Mouse (Mus musculus) intestine, embryonic 16.5 days (tissue): Measurements from ENCODE around the gene Lmbr1l. TPM values are rescaled to one million over a fixed set of nuclear protein-coding genes. Genes with fewer than 3 reads are reported as not detected.
"Not testable (repeated sequence)": the region's sequence is repeated elsewhere in the genome, so short reads cannot be mapped to it uniquely, and the experiment has no call there.

Experiments
- ATAC-seq: fragments of 200-750 bp; cut with Nextera tagmentation; 2 replicates; pipeline ENCODE4 v1.8.0; 2017; ENCODE audit warnings: moderate TSS enrichment, moderate library complexity
- H3K27ac ChIP-seq: fragments of 300-500 bp; sonication (generic); 2 replicates; pipeline ENCODE4 v1.5.1; 2014; ENCODE audit warnings: mild to moderate bottlenecking, low read length
- H3K27me3 ChIP-seq: fragments of 300-500 bp; sonication (generic); replicated peaks from 2 replicates; pipeline ENCODE4 v1.6.1; 2014; ENCODE audit warnings: low read length, control low read depth, mixed read lengths; ENCODE audit not compliant: control insufficient read depth, insufficient read depth
- H3K36me3 ChIP-seq: fragments of 300-500 bp; sonication (generic); 2 replicates; pipeline ENCODE4 v1.6.1; 2014; ENCODE audit warnings: low read length, control low read depth; ENCODE audit not compliant: control insufficient read depth, insufficient read depth
- H3K4me1 ChIP-seq: fragments of 300-500 bp; sonication (generic); 2 replicates; pipeline ENCODE4 v1.6.1; 2014; ENCODE audit warnings: low read length, control low read depth, mixed read lengths; ENCODE audit not compliant: control insufficient read depth, insufficient read depth
- H3K4me2 ChIP-seq: fragments of 300-500 bp; sonication (generic); 2 replicates; pipeline ENCODE4 v1.6.1; 2014; ENCODE audit warnings: low read depth, low read length, control low read depth
- H3K4me3 ChIP-seq: fragments of 300-500 bp; sonication (generic); 2 replicates; pipeline ENCODE4 v1.5.1; 2014; ENCODE audit warnings: mild to moderate bottlenecking, low read length
- H3K9ac ChIP-seq: fragments of 300-500 bp; sonication (generic); 2 replicates; pipeline ENCODE4 v1.6.1; 2014; ENCODE audit warnings: low read depth, low read length
- H3K9me3 ChIP-seq: fragments of 300-500 bp; sonication (generic); 2 replicates; pipeline ENCODE4 v1.6.1; 2016; ENCODE audit warnings: low read length, control low read depth; ENCODE audit not compliant: control insufficient read depth
- WGBS: fragments of 180-500 bp; shearing (Covaris S2); extraction: QIAGEN DNeasy Blood & Tissue Kit; methylation state at CpG from one replicate; pipeline ENCODE4 v1.1.7; 2014; 5-methylcytosine and 5-hydroxymethylcytosine counted together
- polyA plus RNA-seq: library from polyadenylated mRNA; unstranded; fragments of >200 nt; fragmentation: Nextera tagmentation; extraction: Ambion mirVana; gene quantifications from 2 replicates; pipeline ENCODE4 v1.2.1, GENCODE M21; 2015

Lmbr1l gene
- polyA plus RNA-seq, 1 experiment from 2014 or later: 20.4 TPM

DNA sequence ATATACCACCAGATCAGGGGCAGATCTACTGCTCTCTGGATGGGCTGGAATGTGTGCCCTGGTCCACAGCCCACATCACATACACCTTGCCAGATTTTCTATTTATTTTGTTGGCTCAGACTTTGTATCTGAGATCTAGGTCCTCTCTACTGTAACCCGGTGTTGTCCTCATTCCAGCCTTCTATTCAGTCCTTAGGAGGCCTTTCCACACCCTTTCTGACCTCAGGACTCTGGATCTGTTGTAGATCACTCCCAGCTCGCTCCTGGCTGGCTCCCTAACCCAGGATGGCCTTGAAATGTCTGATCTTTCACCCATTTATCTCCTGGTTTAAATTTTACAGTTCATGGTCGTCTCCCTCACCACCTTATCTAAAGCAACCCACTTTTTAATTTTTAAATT is 6.7 kb upstream of the Lmbr1l start:
- WGBS: 56% methylated on average over 3 of the region's 3 CpGs
- ATAC-seq: peak; percentile 54
- H3K4me1 ChIP-seq: peaks cover 7% of the 10 kb centered on the region
- 0 out of 2 replicates have a peak overlapping the region, but pooled peaks have one; percentile 19 for H3K27ac ChIP-seq
- H3K36me3 ChIP-seq: no peaks in the 10 kb centered on the region
- no peaks in the 10 kb centered on the region for H3K27me3 ChIP-seq
- no peak overlapping the region for H3K4me2 ChIP-seq
- H3K4me3 ChIP-seq: no peak overlapping the region
- no peak overlapping the region for H3K9ac ChIP-seq
- H3K9me3 ChIP-seq: 0 out of 2 replicates have a peak, but pooled peaks cover 5% of the 10 kb centered on the region

DNA sequence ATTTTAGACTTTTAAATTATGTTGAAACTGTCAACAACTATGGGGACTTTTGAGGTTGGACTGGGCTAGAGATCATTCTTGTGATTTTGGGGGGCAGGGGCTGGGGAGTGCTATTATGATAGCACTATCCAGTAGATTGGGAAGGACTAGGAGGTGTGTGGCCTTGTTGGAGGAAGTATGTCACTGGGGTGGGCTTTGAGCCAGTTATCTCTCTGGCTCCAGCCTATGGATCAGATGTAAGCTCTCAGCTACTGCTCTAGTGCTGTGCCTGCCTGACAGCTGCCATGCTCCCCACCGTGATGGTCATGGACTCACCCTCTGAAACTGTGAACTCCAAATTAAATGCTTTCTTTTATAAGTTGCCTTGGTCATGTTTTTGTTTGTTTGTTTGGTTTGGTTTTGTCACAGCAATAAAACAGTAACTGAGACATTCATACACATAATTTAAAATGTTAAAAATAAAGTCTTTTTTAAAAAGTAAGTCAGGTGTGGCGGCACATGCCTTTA is 5.1 kb upstream of the Lmbr1l start:
- WGBS: 82% methylated on average over 2 of the region's 2 CpGs
- Histone ChIP-seq H3K27me3 (no peaks in the 10 kb centered on the region), H3K4me2 (peak overlapping the region; percentile 27; the same call in 1 of the 2 replicates), H3K4me1 (peaks cover 9% of the 10 kb centered on the region; the same call in 1 of the 2 replicates), H3K4me3 (no peak overlapping the region), H3K36me3 (no peaks in the 10 kb centered on the region), H3K9me3 (0 out of 2 replicates have a peak, but pooled peaks cover 5% of the 10 kb centered on the region), H3K9ac (peak overlapping the region; percentile 48; the same call in 1 of the 2 replicates), H3K27ac (peak overlapping the region; percentile 93)
- ATAC-seq: peak; percentile 15; the same call in 1 of the 2 replicates

DNA sequence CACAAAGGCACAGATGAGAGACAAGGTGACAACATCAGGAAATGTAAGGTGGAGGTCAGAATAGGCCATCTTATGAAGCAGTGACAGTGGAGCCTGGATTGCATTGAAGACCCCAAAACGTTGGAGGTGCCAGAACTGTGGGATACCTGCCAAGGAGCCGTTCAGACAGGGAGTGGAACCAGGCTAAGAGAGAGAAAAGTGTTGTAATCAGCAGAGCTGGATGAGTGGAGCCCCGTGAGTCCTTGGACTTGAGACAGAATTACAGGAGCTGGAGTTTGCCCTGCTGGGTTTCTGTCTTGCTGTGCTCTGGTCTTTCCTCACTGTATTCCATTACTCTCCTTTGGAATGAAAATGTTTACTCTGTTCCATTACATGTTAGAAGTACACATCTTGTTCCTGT is 4.5 kb upstream of the Lmbr1l start:
- H3K4me2 ChIP-seq: no peak overlapping the region
- H3K9me3 ChIP-seq: 0 out of 2 replicates have a peak, but pooled peaks cover 5% of the 10 kb centered on the region
- peak overlapping the region; percentile 93 for H3K27ac ChIP-seq
- no peak overlapping the region for H3K9ac ChIP-seq
- 34% methylated on average over 3 of the region's 3 CpGs for WGBS
- H3K27me3 ChIP-seq: no peaks in the 10 kb centered on the region
- H3K36me3 ChIP-seq: no peaks in the 10 kb centered on the region
- H3K4me3 ChIP-seq: no peak overlapping the region
- peaks cover 9% of the 10 kb centered on the region; the same call in 1 of the 2 replicates for H3K4me1 ChIP-seq
- peak; percentile 49 for ATAC-seq

DNA sequence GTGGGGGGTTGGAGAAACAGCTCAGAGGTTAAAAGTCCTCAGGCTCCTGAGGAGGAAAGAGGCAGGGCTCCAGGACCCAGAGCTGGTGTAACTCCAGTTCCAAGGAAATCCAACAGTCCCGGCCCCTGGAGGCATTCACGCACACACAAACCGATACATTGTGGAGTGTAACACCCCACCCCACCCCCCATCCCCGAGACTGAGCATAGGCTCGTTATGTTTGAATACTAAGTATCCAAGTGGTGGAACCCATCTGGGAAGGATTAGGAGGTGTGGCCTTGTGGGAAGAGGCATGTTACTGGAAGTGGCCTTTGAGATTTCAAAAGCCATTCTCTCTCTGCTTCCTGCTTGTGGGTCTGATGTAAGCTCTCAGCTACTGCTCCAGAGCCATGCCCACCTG is 3.5 kb upstream of the Lmbr1l start:
- peak overlapping the region; percentile 93 for H3K27ac ChIP-seq
- no peak overlapping the region for H3K4me2 ChIP-seq
- H3K9me3 ChIP-seq: 0 out of 2 replicates have a peak, but pooled peaks cover 5% of the 10 kb centered on the region
- no peak overlapping the region for H3K4me3 ChIP-seq
- no peak for ATAC-seq
- 94% methylated on average over 5 of the region's 5 CpGs for WGBS
- no peak overlapping the region for H3K9ac ChIP-seq
- peaks cover 13% of the 10 kb centered on the region for H3K4me1 ChIP-seq
- no peaks in the 10 kb centered on the region for H3K36me3 ChIP-seq
- no peaks in the 10 kb centered on the region for H3K27me3 ChIP-seq

DNA sequence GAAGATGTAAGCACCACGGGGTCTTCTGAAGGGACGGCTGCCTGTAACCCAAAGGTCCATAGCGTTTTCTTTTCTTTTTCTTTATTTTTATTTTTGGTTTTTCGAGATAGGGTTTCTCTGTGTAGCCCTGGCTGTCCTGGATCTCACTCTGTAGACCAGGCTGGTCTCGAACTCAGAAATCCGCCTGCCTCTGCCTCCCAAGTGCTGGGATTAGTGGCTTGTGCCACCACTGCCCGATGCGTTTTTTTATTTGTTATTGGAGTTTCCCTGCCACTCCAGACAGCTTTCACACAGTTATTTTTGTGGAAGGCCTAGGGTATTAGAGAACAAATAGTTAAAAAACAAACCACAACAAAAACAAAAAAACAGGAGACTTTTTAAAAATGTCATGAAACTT is 466 bp upstream of the Lmbr1l start:
- WGBS: 18% methylated on average over 8 of the region's 8 CpGs
- H3K9me3 ChIP-seq, H3K27me3 ChIP-seq, H3K36me3 ChIP-seq, ATAC-seq: not testable (repeated sequence)
- Histone ChIP-seq H3K4me3 (peak overlapping the region; percentile 74), H3K9ac (peak overlapping the region; percentile 66), H3K4me2 (peak overlapping the region; percentile 59), H3K4me1 (peaks cover 26% of the 10 kb centered on the region), H3K27ac (peak overlapping the region; percentile 61)

DNA sequence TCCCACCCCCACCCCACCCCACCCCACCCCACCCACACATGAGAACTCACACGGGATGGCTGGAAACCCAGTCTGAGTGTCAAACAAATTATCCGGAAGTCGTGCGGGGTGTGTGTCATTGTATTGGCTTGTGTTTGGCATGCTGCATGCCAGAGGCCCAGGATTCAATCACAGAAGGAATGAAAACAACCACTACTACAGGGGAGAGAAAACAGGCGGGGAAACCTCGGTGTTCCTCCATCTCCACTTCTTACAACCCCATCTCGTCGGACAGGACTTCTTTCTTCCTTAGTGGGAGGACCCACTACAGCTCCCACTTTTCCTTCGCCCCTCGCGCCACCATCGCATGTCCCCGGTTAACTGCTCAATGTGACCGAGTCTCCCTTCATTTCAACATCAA is 940 bp downstream of the Lmbr1l start:
- Histone ChIP-seq H3K4me2 (peak overlapping the region; percentile 82), H3K36me3 (peaks cover 7% of the 10 kb centered on the region; the same call in 1 of the 2 replicates), H3K4me1 (peaks cover 21% of the 10 kb centered on the region), H3K9ac (peak overlapping the region; percentile 77), H3K9me3 (0 out of 2 replicates have a peak, but pooled peaks cover 5% of the 10 kb centered on the region), H3K27ac (peak overlapping the region; percentile 88), H3K4me3 (peak overlapping the region; percentile 74), H3K27me3 (no peaks in the 10 kb centered on the region)
- ATAC-seq: no peak
- 0% methylated on average over 14 of the region's 14 CpGs for WGBS

DNA sequence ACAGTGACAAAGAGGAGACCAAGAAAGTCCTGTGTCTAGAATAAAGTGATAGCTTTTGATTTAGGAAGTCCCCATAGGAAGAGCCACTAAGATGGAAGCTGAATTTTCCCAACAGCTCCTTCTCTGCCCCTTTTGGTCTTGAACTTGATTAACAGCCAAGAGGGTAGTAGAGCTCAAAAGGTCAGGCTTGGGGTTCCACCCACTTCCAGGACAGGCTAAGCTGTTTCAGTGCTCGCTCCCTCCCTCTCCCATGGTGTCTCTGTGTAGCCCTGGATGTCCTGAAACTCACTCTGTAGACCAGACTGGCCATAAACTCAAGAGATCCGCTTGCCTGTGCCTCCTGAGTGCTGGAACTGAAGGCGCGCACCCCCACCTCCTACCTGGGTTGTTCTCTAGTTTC is 2.0 kb downstream of the Lmbr1l start:
- 94% methylated on average over 4 of the region's 4 CpGs for WGBS
- no peak overlapping the region for H3K4me3 ChIP-seq
- no peaks in the 10 kb centered on the region for H3K27me3 ChIP-seq
- no peaks in the 10 kb centered on the region for H3K9me3 ChIP-seq
- no peak overlapping the region for H3K27ac ChIP-seq
- peaks cover 21% of the 10 kb centered on the region for H3K4me1 ChIP-seq
- ATAC-seq: no peak
- H3K36me3 ChIP-seq: peaks cover 12% of the 10 kb centered on the region; the same call in 1 of the 2 replicates
- H3K9ac ChIP-seq: 0 out of 2 replicates have a peak overlapping the region, but pooled peaks have one; percentile 77
- H3K4me2 ChIP-seq: peak overlapping the region; percentile 82; the same call in 1 of the 2 replicates

DNA sequence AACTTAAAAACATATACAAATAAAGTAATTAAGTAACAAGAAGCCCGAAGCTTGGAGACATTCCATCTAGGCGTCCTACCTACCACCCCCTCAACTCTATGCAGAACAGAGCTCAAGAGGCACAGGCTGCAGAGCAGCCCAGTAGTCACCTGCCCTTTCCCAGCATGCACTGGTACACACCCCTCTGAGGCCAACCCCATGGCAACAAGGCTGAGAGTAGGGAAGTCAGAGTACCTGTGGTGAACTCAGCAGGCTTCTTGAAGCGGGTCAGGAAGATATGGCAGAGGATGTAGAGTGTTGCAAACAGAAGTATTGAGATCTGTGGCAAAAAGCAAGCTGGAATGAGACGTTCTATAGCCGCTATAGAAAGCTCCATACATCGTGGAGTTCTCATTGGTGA is 3.1 kb downstream of the Lmbr1l start:
- H3K27ac ChIP-seq: no peak overlapping the region
- H3K9ac ChIP-seq: no peak overlapping the region
- peaks cover 21% of the 10 kb centered on the region for H3K4me1 ChIP-seq
- WGBS: 90% methylated on average over 6 of the region's 6 CpGs
- H3K4me3 ChIP-seq: no peak overlapping the region
- H3K4me2 ChIP-seq: no peak overlapping the region
- no peaks in the 10 kb centered on the region for H3K27me3 ChIP-seq
- no peak for ATAC-seq
- no peaks in the 10 kb centered on the region for H3K9me3 ChIP-seq
- peaks cover 14% of the 10 kb centered on the region; the same call in 1 of the 2 replicates for H3K36me3 ChIP-seq

DNA sequence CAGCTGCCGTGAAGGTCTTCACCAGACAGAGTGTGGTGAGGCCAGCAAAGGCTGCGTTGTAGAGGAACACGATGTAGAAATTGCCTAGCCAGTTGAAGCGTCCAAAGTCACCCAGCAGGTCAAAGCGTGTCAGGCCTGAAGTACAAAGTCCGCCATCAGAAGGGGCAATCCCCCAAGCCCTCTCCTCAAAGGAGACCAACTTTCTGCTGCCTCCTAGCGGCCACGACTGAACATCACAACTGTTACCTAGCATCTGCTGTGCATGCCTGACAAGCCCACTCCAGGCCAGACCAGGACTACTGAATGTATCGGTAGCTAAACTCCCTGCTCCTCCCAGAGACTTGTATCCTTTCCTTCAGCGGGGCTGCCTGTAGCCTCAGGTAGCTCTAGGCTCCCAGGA is 13.3 kb downstream of the Lmbr1l start:
- H3K9me3 ChIP-seq: no peaks in the 10 kb centered on the region
- ATAC-seq: no peak
- no peak overlapping the region for H3K4me3 ChIP-seq
- WGBS: 31% methylated on average over 10 of the region's 10 CpGs
- H3K36me3 ChIP-seq: 0 out of 2 replicates have a peak, but pooled peaks cover 12% of the 10 kb centered on the region
- H3K4me2 ChIP-seq: no peak overlapping the region
- H3K9ac ChIP-seq: no peak overlapping the region
- no peaks in the 10 kb centered on the region for H3K27me3 ChIP-seq
- no peak overlapping the region for H3K27ac ChIP-seq
- no peaks in the 10 kb centered on the region for H3K4me1 ChIP-seq
